Mouse (Mus musculus): ENCODE data around the gene 4931440F15Rik.
"Not testable (repeated sequence)": the region's sequence is repeated elsewhere in the genome, so short reads cannot be mapped to it uniquely, and the experiment has no call there.

4931440F15Rik gene

DNA sequence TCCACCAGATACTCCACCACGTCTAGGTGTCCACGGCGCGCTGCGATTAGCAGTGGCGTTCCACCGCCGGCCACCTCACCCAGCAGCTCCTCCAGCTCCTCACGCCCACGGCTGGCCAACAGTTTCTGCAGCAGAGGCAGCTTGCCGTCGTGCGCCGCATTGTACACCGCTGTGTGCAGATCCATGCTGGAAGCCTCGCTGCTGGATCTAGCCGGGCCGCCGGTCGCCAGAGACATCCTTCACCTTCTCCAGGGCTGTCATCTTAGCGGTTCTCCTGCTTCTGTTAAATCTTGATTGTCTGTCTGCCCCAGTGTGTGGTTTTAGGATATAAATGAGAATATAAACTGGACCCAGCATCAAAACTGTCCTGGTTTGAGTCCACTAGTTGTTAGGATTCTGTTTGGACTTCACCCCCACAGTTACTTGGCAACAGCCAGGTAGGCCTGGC is at the start of gene 4931440F15Rik:
Gene 4931440F15Rik (minus strand): TSS at position 398 of the 448 bp plus-strand sequence.
- DNase-seq, result not testable (repeated sequence)

DNA sequence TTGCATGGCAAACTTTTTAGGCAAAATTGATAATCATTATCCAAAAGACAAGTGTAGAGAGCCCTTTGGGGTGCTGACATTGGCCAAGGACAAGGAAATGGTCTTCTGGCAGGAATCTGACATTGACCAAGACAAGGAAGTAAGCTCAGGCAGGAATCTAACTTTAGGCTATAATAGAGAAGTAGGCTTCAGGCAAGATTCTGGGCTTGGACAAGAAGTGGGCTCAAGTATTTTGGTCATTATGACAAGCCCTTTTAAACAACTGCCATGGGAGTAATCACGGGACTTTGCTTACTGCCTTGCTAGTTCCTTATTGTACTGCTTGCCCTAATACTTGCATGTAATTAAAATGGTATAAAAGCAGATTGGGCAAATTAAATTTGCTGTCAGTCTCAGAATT is 49.3 kb upstream of the 4931440F15Rik start:
- DNase-seq, result not testable (repeated sequence)

DNA sequence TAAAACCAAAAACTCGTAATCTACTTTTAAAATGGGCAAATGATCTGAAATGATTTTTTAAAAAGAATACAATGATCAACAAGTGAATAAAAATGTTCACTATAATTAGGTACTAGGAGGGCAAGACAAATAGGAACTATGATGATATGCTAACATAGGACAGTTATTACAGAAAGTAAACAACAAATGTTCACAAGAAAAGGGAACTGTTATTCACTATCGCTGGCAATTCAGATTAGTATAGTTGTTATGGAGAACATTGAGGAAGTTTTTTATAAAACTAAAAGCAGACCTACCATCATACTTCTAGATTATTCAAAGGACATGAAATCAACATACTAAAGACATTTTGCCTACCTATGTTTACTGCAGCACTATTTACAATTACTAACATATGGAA is 44.7 kb upstream of the 4931440F15Rik start:
- no peak for DNase-seq

DNA sequence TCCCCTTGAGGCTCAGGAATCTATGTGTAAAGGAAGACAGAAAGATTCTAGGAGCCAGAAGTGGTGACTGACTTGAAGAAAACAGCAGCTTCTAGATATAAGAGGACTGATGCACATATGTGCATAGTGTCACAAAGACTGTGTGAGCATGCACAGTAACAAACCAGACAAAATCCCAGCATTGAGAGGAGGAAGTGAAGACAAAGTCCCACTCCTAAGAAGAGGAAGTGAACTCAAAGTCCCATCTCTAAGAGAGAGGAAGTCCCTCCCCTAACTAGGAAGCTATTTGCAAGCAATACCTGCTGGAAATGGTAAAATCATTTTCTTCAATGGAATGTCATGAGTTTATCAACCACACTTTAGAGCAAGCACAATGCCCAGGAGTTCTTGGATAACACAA is 38.8 kb upstream of the 4931440F15Rik start:
- no peak for DNase-seq

DNA sequence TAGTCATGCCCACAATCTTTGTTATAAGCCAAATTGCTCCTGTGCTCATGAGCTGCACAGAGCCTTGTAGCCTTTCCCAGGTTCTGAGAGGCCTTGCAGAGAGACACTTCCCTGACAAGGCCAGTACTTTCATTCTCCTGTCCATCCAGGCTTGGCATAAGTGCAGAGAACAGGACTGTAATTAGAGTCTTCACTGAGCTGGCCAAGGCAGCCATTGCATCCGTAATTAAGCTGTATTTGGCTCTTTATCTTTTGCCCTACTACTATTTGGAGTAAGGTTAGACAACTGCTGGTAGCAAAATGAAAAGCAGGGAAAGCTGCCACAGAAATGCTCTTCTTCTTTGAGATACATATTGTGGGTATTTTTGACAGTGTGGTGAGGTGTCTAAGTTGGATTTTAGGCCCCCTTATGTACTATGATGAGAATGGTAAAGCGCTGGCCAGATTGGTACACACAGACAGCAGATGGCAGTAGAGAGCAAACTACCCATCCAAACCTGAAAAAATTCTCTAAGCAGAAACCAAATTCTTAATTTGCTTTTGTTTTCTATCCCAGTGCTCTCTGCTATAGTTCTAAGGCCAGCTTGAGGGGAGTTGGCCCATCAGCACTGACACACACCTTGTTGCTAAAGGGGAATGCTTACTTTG is 36.4 kb upstream of the 4931440F15Rik start:
- DNase-seq, result peak; percentile 17 to 66

- no peak for DNase-seq
These were observed 35.6 kb upstream of the 4931440F15Rik start for GRCm38 (mm10) chr11:29861040-29861439.

- no peak for DNase-seq
These were observed 15.2 kb upstream of the 4931440F15Rik start for GRCm38 (mm10) chr11:29840606-29841227.

DNA sequence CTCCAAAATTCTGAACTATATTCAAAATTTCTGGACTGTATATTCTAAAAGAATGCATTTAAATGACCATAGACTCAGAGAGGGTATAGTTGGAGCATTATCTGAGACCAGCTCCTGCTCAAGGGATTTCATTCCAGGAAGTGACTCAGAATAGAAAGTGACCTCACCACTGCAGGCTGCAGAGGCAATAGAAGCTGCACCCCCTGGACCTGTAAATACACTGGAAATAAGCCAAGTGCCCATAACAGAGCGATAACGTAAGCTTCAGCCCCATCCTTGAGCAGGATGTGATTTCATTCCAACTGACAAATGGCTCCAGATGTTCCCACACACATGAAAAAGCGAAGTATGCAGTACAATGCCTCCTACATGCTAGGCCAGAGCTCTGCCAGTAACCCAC is 14.3 kb upstream of the 4931440F15Rik start:
- peak in 1 of 2 experiments; percentile 61 for DNase-seq

DNA sequence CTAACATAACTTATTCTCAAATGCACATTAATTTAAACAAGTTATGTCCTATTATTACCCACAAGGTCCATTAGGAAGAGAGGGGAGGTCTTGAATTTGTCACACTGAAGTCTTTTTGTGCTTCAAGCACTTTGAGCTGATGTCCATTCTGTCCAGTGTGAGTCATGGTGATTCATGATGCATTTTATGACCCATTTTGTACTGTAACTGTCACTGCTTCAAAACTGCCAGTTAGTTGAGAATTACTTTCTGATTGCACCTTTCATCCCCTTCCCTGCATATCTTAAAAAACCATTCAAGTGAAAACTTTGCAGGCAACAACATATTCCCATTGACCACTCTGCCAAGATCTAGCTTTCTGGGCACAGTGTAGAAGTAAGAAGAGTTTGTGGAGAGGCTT is 11.6 kb upstream of the 4931440F15Rik start:
- no peak for DNase-seq

DNA sequence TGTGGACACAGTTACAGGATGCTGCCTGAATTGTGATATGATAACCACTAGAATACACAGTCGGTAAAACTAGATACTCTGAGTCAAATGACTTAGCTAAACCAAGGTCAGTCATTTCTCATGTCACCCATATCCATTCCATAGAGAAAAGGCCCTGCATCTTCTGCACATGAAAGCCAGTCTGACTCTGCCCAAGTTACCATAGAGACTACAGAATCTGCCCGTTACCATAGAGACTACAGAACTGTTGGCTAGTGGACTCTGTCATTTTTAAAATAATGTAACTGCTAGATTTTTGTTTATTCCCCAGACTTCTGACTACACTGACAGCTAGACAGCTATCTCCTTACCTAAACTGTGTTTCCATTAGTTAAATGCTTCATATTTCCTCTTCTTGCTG is 2.3 kb upstream of the 4931440F15Rik start:
- DNase-seq, result no peak

DNA sequence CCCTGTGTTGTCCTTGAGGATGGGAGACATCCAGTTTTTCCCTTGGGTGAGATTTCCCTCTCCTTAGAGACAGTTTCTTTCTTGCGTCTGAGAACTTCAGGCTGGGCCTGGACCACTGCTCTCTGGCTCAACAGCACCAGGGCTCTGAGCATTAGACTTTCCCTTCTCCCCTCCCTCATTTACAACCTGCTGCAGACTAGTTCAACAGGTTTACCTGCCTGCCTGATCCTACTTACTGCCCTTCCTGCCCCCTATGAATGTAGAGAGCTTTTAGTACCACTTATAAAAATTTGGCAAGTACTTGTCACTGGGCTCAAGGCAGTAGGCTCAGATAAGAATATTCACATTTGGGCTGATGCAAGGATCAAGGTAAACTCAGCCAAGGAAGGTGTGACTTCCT is 533 bp upstream of the 4931440F15Rik start:
- DNase-seq, result no peak

GRCm38 (mm10) chr11:29824474-29825270 is 796 bp downstream of the 4931440F15Rik start:
- not testable (repeated sequence) for DNase-seq

GRCm38 (mm10) chr11:29823141-29823540 is 2.3 kb downstream of the 4931440F15Rik start:
- DNase-seq, result no peak

DNA sequence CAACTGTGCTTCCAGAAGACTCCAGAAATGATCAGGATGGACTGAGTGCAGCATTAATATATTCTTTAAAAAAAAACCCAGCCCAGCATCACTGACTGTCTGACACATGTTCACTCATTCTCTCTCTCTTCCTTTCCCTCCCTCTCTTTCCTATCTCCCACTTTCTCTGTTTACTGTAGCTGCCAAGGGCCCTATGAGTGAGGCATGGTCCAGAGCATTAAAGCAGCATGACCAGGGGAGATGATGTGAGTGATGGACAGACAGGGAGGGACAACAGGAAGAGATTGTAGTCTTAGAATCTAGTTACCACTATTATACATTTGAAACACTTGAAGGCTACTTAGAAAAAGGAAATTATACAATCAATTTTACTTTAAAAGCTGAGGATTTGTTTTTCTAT is 9.8 kb downstream of the 4931440F15Rik start:
- no peak for DNase-seq

GRCm38 (mm10) chr11:29815261-29815660 is 10.2 kb downstream of the 4931440F15Rik start:
- no peak for DNase-seq

- DNase-seq, result no peak
These were observed 12.2 kb downstream of the 4931440F15Rik start for GRCm38 (mm10) chr11:29813267-29813666.

DNA sequence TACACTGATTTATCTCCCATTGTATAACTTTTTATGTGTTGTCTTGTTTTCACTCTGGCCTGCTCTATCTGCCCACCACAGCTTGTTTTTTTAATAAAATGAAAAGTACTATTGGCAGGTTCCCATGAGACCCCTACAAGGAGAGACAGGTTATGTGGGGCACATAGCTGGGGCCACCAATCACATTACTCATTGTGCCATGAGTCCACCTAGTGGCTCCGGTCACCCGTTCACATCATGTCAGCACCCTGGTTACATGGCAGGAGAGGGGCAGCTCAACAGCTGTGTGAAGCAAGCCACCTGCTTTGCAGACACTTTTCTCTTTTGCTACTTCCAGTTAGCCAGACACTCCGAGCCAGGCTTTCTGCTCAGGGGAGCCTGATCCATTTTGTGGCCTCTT is 13.0 kb downstream of the 4931440F15Rik start:
- no peak for DNase-seq

GRCm38 (mm10) chr11:29810324-29810723 is 15.1 kb downstream of the 4931440F15Rik start:
- DNase-seq, result no peak

- DNase-seq, result no peak
These were observed 16.4 kb downstream of the 4931440F15Rik start for GRCm38 (mm10) chr11:29808981-29809589.

GRCm38 (mm10) chr11:29808173-29808980 is 17.1 kb downstream of the 4931440F15Rik start:
- peak; percentile 19 to 31 for DNase-seq

- DNase-seq, result no peak
These were observed 18.1 kb downstream of the 4931440F15Rik start for GRCm38 (mm10) chr11:29807325-29807724.
